Mouse (Mus musculus): ENCODE results near the gene Gbe1. TPM values are rescaled to one million over a fixed set of nuclear protein-coding genes. Genes with fewer than 3 reads are reported as not detected.

Gene Gbe1
- polyA plus RNA-seq, 1 experiment: 3.4 TPM

DNA sequence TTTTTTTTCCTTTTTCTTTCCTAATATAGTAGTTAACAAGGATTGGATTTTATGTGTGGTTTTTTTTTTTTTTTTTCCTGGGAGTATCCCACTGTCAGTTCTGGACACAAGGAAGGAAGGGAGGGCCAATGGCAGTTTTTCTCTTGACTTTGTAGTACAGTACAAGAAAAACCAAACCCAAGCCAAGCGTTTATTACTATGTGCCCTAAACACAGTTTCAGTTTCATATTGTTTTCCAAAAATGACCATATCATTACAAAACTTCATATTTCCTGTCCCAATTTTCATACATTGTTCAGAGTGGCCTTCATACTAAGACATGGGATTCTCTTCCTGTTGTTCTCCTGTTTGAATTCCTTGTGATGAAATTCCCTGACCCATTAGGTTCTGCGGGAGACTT, 94.0 kb downstream of the Gbe1 start:
- Histone ChIP-seq H3K36me3 (ENCODE audit: control insufficient read depth, insufficient read depth, low read length) (no peaks in the 10 kb centered on the region), H3K4me3 (ENCODE audit: control insufficient read depth, low read depth, low read length) (no peak overlapping the region), H3K27ac (ENCODE audit: control insufficient read depth, insufficient read depth, low read depth, low read length) (no peak overlapping the region), H3K27me3 (ENCODE audit: control insufficient read depth, insufficient read depth, low read length) (no peaks in the 10 kb centered on the region), H3K4me1 (ENCODE audit: control insufficient read depth, insufficient read depth, low read length) (no peaks in the 10 kb centered on the region)
- TF ChIP-seq CTCF (IDR thresholded peaks at IDR 0.05; ENCODE audit: control insufficient read depth, insufficient read depth, insufficient replicate concordance, low read depth, low read length) (no peak), POLR2A (IDR thresholded peaks at IDR 0.05; ENCODE audit: control insufficient read depth, low read depth, low read length) (no peak)

GRCm38 (mm10) chr16:70421077-70421476, 107.3 kb downstream of the Gbe1 start:
- Histone ChIP-seq H3K27me3 (ENCODE audit: control insufficient read depth, insufficient read depth, low read length) (no peaks in the 10 kb centered on the region), H3K36me3 (ENCODE audit: control insufficient read depth, insufficient read depth, low read length) (no peaks in the 10 kb centered on the region), H3K27ac (ENCODE audit: control insufficient read depth, insufficient read depth, low read depth, low read length) (no peak overlapping the region), H3K4me1 (ENCODE audit: control insufficient read depth, insufficient read depth, low read length) (no peaks in the 10 kb centered on the region), H3K4me3 (ENCODE audit: control insufficient read depth, low read depth, low read length) (no peak overlapping the region)
- no peak for TF ChIP-seq POLR2A (IDR thresholded peaks at IDR 0.05; ENCODE audit: control insufficient read depth, low read depth, low read length)
- TF ChIP-seq CTCF (IDR thresholded peaks at IDR 0.05; ENCODE audit: control insufficient read depth, insufficient read depth, insufficient replicate concordance, low read depth, low read length): no peak

GRCm38 (mm10) chr16:70449520-70449919, 135.8 kb downstream of the Gbe1 start:
- no peak overlapping the region for H3K27ac ChIP-seq (ENCODE audit: control insufficient read depth, insufficient read depth, low read depth, low read length)
- TF ChIP-seq CTCF (IDR thresholded peaks at IDR 0.05; ENCODE audit: control insufficient read depth, insufficient read depth, insufficient replicate concordance, low read depth, low read length): no peak
- H3K27me3 ChIP-seq (ENCODE audit: control insufficient read depth, insufficient read depth, low read length): no peaks in the 10 kb centered on the region
- no peaks in the 10 kb centered on the region for H3K4me1 ChIP-seq (ENCODE audit: control insufficient read depth, insufficient read depth, low read length)
- no peak overlapping the region for H3K4me3 ChIP-seq (ENCODE audit: control insufficient read depth, low read depth, low read length)
- no peaks in the 10 kb centered on the region for H3K36me3 ChIP-seq (ENCODE audit: control insufficient read depth, insufficient read depth, low read length)

DNA sequence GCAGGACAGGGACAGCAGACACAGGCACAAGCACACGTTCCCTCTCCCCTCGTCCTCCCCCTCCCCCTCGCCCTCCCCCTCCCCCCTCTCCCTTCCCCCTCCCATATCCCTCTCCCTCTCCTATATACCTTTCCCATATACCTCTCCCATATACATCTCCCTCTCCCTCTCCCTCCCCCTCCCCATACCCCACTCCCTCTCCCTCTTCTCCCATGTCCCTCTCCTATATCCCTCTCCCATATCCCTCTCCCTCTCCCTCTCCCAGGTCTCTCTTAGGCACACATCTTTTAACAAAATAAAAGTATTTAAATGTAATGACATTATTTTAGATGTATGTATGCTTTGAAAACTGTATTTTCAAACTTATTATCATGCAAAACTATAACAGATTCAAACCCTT, 161.8 kb downstream of the Gbe1 start:
- H3K27ac ChIP-seq (ENCODE audit: control insufficient read depth, insufficient read depth, low read depth, low read length): no peak overlapping the region
- TF ChIP-seq POLR2A (IDR thresholded peaks at IDR 0.05; ENCODE audit: control insufficient read depth, low read depth, low read length): no peak
- TF ChIP-seq CTCF (IDR thresholded peaks at IDR 0.05; ENCODE audit: control insufficient read depth, insufficient read depth, insufficient replicate concordance, low read depth, low read length): no peak
- no peaks in the 10 kb centered on the region for H3K4me1 ChIP-seq (ENCODE audit: control insufficient read depth, insufficient read depth, low read length)
- no peaks in the 10 kb centered on the region for H3K27me3 ChIP-seq (ENCODE audit: control insufficient read depth, insufficient read depth, low read length)
- no peaks in the 10 kb centered on the region for H3K36me3 ChIP-seq (ENCODE audit: control insufficient read depth, insufficient read depth, low read length)
- no peak overlapping the region for H3K4me3 ChIP-seq (ENCODE audit: control insufficient read depth, low read depth, low read length)

- Histone ChIP-seq H3K4me1 (ENCODE audit: control insufficient read depth, insufficient read depth, low read length) (no peaks in the 10 kb centered on the region), H3K27me3 (ENCODE audit: control insufficient read depth, insufficient read depth, low read length) (no peaks in the 10 kb centered on the region)
These were observed 162.4 kb downstream of the Gbe1 start for GRCm38 (mm10) chr16:70476161-70476560.

DNA sequence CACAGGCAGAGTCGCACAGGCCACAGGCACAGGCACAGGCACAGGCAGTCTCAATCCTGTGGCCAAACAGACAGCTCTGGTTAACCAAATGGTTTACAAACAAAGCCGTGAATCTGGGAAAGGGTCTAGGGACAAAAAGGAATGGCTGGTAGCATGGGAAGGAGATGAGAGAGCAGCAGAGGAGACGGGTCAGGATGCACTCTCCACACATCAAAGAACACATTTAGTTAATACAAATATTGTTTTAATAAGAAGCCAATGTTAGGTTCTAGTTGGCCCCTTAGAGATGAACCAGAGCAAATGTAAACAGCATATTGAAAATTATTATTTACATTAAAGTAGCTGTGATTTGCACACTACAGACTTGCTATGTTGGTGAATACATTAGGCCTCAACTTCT, 166.7 kb downstream of the Gbe1 start:
- no peaks in the 10 kb centered on the region for H3K4me1 ChIP-seq (ENCODE audit: control insufficient read depth, insufficient read depth, low read length)
- TF ChIP-seq CTCF (IDR thresholded peaks at IDR 0.05; ENCODE audit: control insufficient read depth, insufficient read depth, insufficient replicate concordance, low read depth, low read length): no peak
- no peak for TF ChIP-seq POLR2A (IDR thresholded peaks at IDR 0.05; ENCODE audit: control insufficient read depth, low read depth, low read length)
- no peak overlapping the region for H3K27ac ChIP-seq (ENCODE audit: control insufficient read depth, insufficient read depth, low read depth, low read length)
- no peak overlapping the region for H3K4me3 ChIP-seq (ENCODE audit: control insufficient read depth, low read depth, low read length)
- H3K27me3 ChIP-seq (ENCODE audit: control insufficient read depth, insufficient read depth, low read length): no peaks in the 10 kb centered on the region
- H3K36me3 ChIP-seq (ENCODE audit: control insufficient read depth, insufficient read depth, low read length): no peaks in the 10 kb centered on the region

More at GRCm38 (mm10) chr16:70476161-70476560, 162.4 kb downstream of the Gbe1 start:
- Histone ChIP-seq H3K36me3 (ENCODE audit: control insufficient read depth, insufficient read depth, low read length) (no peaks in the 10 kb centered on the region), H3K4me3 (ENCODE audit: control insufficient read depth, low read depth, low read length) (no peak overlapping the region), H3K27ac (ENCODE audit: control insufficient read depth, insufficient read depth, low read depth, low read length) (no peak overlapping the region)
- TF ChIP-seq POLR2A (IDR thresholded peaks at IDR 0.05; ENCODE audit: control insufficient read depth, low read depth, low read length) (no peak), CTCF (IDR thresholded peaks at IDR 0.05; ENCODE audit: control insufficient read depth, insufficient read depth, insufficient replicate concordance, low read depth, low read length) (no peak)

GRCm38 (mm10) chr16:70506457-70506856, 192.7 kb downstream of the Gbe1 start:
- no peaks in the 10 kb centered on the region for H3K27me3 ChIP-seq (ENCODE audit: control insufficient read depth, insufficient read depth, low read length)
- H3K4me3 ChIP-seq (ENCODE audit: control insufficient read depth, low read depth, low read length): no peak overlapping the region
- no peak overlapping the region for H3K27ac ChIP-seq (ENCODE audit: control insufficient read depth, insufficient read depth, low read depth, low read length)
- no peaks in the 10 kb centered on the region for H3K4me1 ChIP-seq (ENCODE audit: control insufficient read depth, insufficient read depth, low read length)
- no peaks in the 10 kb centered on the region for H3K36me3 ChIP-seq (ENCODE audit: control insufficient read depth, insufficient read depth, low read length)
- no peak for TF ChIP-seq CTCF (IDR thresholded peaks at IDR 0.05; ENCODE audit: control insufficient read depth, insufficient read depth, insufficient replicate concordance, low read depth, low read length)
- no peak for TF ChIP-seq POLR2A (IDR thresholded peaks at IDR 0.05; ENCODE audit: control insufficient read depth, low read depth, low read length)

DNA sequence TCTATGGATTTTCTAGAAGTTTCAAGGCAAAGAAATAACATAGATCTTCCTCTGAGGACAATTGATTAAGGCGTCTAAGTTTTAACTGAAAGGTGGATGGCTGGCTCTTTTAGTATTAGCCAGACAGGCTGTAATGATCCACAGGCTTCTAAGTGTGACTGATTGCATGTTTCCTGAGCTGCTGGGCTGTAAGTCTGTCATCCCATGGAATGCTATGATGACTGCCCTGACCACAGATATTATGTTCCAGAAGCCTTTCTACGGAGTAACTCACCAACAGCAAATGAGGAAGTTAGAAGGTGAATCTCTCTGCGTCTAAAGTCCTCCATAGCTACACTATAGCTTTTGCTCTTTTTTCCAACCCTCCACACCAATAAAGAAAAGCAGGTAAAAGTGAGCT, 197.2 kb downstream of the Gbe1 start:
- Histone ChIP-seq H3K4me1 (ENCODE audit: control insufficient read depth, insufficient read depth, low read length) (no peaks in the 10 kb centered on the region), H3K36me3 (ENCODE audit: control insufficient read depth, insufficient read depth, low read length) (no peaks in the 10 kb centered on the region), H3K27ac (ENCODE audit: control insufficient read depth, insufficient read depth, low read depth, low read length) (no peak overlapping the region), H3K27me3 (ENCODE audit: control insufficient read depth, insufficient read depth, low read length) (no peaks in the 10 kb centered on the region), H3K4me3 (ENCODE audit: control insufficient read depth, low read depth, low read length) (no peak overlapping the region)
- no peak for TF ChIP-seq POLR2A (IDR thresholded peaks at IDR 0.05; ENCODE audit: control insufficient read depth, low read depth, low read length)
- TF ChIP-seq CTCF (IDR thresholded peaks at IDR 0.05; ENCODE audit: control insufficient read depth, insufficient read depth, insufficient replicate concordance, low read depth, low read length): no peak
